Mouse (Mus musculus) forebrain, embryonic 10.5 days (tissue): Measurements from ENCODE around the gene Cyb5r2. TPM values are rescaled to one million over a fixed set of nuclear protein-coding genes. Genes with fewer than 3 reads are reported as not detected.

Experiments
- DNase-seq: peaks from one replicate; pipeline ENCODE4 v3.0.0-alpha.2; 2017; ENCODE audit warnings: low spot score; ENCODE audit errors: extremely low spot score
- H3K27ac ChIP-seq: fragments of 300-500 bp; sonication (generic); 2 replicates; pipeline ENCODE4 v1.5.1; 2016; ENCODE audit warnings: mild to moderate bottlenecking
- H3K27me3 ChIP-seq: fragments of 300-500 bp; sonication (generic); 2 replicates; pipeline ENCODE4 v1.6.1; 2016; ENCODE audit warnings: mild to moderate bottlenecking; ENCODE audit not compliant: poor library complexity, severe bottlenecking
- H3K36me3 ChIP-seq: fragments of 300-500 bp; sonication (generic); replicated peaks from 2 replicates; pipeline ENCODE4 v1.6.1; 2016; ENCODE audit warnings: mild to moderate bottlenecking, moderate library complexity
- H3K4me1 ChIP-seq: fragments of 300-500 bp; sonication (generic); 2 replicates; pipeline ENCODE4 v1.6.1; 2016
- H3K4me3 ChIP-seq: fragments of 300-500 bp; sonication (generic); 2 replicates; pipeline ENCODE4 v1.5.1; 2016; ENCODE audit warnings: mild to moderate bottlenecking, moderate library complexity
- H3K9me3 ChIP-seq: fragments of 300-500 bp; sonication (generic); 2 replicates; pipeline ENCODE4 v1.6.1; 2016; ENCODE audit warnings: mild to moderate bottlenecking, moderate library complexity
- WGBS: fragments of 180-500 bp; shearing (Covaris S2); methylation state at CpG from one replicate; pipeline ENCODE4 v1.1.7; 2016; 5-methylcytosine and 5-hydroxymethylcytosine counted together
- polyA plus RNA-seq: library from polyadenylated mRNA; unstranded; fragments of >200 nt; fragmentation: Nextera tagmentation; extraction: Ambion mirVana; gene quantifications from 2 replicates; pipeline ENCODE4 v1.2.1, GENCODE M21; 2016

The Cyb5r2 gene
- 0.25 and 0.29 TPM in 2 replicates for polyA plus RNA-seq

DNA sequence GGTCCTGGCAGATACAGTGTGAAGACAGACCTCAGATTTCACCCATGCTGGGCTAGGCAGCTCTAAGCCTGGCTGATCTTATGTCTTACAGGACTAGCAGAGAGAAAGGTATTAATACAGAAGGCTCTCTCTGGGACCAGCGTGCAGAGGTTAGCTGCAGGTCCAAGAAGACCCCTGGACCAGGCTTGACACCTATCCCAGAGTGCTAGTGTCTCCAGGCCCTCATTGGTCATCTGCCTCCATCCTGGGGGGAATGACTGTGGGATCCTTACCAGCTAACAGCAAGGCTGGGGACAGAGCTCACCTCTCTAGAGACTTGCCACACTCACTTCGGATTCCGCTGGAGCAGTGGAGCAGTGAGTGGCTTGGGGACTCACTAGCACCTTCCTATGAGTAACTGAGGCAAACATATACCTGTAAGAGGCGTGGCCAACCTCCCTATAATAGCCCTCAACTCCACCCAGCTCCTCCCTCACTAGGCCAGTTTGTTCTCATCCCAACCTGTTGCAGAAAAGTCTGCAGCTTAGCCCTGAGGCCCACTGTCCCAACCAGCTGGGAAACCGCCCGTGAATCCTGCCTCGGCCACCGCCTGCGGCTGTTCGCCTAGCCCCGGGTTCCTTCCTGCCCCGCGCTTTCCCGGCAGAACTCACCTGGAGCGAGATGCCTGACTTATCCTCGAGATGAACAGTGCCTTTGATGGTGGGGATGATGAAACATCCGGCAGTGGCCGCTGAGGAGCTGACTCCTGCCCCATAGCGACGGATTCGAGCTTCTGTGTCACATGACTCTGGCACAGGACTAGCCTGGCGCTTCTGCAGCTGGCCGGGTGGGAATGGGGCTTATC is at the start of gene Cyb5r2:
Gene Cyb5r2, minus strand, starts transcription at position 725 of the 844 bp plus-strand sequence.
- no peaks in the 10 kb centered on the region for H3K9me3 ChIP-seq
- H3K27ac ChIP-seq = peak within 1 kb of the TSS; percentile 75; the same call in 1 of the 2 replicates
- H3K27me3 ChIP-seq = 0 out of 2 replicates have a peak, but pooled peaks cover 11% of the 10 kb centered on the region
- peak; percentile 22 for DNase-seq
- WGBS = 13% methylated on average over 23 of the region's 23 CpGs
- peaks cover 9% of the 10 kb centered on the region for H3K4me1 ChIP-seq
- H3K4me3 ChIP-seq = peak within 1 kb of the TSS; percentile 48
- H3K36me3 ChIP-seq = no peaks in the 10 kb centered on the region

DNA sequence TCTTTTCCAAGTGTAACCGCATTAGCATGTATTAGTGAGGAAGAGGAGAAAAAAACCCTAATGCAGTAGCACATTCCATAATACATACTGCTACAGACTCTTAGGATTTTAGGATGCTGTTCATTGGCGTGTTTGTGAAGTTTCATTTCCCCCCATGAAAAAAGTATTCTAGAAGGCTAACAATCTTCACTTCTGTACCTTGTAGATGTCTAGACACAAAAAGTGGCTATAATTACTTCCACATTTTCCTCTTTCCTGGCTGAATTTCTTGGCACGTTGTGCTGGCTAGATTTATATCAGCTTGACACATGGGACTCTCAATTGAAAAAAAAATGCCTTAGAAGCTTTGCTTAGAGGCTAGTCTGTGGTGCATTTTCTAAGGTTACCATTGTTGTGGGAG is 44.3 kb upstream of the Cyb5r2 start:
- Histone ChIP-seq H3K36me3 (no peaks in the 10 kb centered on the region), H3K9me3 (peaks cover 6% of the 10 kb centered on the region; the same call in 1 of the 2 replicates), H3K4me1 (no peaks in the 10 kb centered on the region), H3K27me3 (no peaks in the 10 kb centered on the region), H3K27ac (no peak overlapping the region), H3K4me3 (no peak overlapping the region)
- WGBS = 76% methylated on average over 3 of the region's 3 CpGs
- no peak for DNase-seq

DNA sequence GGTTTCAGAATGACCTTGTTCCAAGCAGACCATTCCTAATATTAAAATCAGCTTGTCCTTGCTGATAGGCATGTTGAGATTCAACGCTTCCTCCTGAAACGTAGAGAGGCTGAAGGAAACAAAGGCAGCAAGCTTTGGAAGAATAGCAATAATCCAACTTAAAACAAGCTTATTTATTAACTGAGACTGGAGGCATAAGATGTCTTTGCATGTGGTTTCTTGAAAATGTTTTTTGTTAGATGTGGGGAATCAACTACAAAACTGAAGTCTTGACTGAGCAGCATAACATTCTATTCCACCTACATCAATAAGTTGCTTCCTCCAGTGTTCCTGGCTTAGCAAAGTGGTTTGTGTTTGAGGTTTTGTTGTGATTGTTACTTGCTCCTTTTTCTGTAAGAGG is 43.3 kb upstream of the Cyb5r2 start, which contains the start of gene Ovch2:
Gene Ovch2, minus strand, starts transcription at position 101 of the 400 bp plus-strand sequence.
- DNase-seq = no peak
- H3K27me3 ChIP-seq = no peaks in the 10 kb centered on the region
- no peak within 1 kb of the TSS for H3K4me3 ChIP-seq
- no peaks in the 10 kb centered on the region for H3K4me1 ChIP-seq
- H3K27ac ChIP-seq = no peak within 1 kb of the TSS
- no peaks in the 10 kb centered on the region for H3K36me3 ChIP-seq
- 94% methylated on average over 2 of the region's 2 CpGs for WGBS
- peaks cover 4% of the 10 kb centered on the region; the same call in 1 of the 2 replicates for H3K9me3 ChIP-seq

DNA sequence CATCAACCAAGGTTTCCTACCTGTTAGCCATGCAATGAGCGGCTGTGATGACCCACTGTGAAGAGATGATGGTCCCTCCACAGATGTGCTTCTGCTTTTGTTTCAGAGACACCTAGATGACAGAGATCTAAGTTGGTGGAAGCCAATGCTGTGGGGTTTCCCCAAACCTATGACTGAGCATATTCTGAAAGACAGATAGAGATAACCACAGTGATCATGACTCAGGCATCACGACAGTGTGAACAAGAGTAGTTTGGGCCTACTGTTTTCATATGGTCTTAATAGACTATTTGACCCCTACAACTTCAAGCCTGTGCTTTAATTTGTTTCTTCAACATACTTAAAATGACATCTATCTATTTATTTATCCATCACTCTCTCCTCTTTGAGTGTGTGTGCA is 38.7 kb upstream of the Cyb5r2 start:
- Histone ChIP-seq H3K9me3 (no peaks in the 10 kb centered on the region), H3K27me3 (no peaks in the 10 kb centered on the region), H3K4me3 (no peak overlapping the region), H3K4me1 (no peaks in the 10 kb centered on the region), H3K36me3 (no peaks in the 10 kb centered on the region), H3K27ac (no peak overlapping the region)
- WGBS = 90% methylated on average over 2 of the region's 2 CpGs
- no peak for DNase-seq

DNA sequence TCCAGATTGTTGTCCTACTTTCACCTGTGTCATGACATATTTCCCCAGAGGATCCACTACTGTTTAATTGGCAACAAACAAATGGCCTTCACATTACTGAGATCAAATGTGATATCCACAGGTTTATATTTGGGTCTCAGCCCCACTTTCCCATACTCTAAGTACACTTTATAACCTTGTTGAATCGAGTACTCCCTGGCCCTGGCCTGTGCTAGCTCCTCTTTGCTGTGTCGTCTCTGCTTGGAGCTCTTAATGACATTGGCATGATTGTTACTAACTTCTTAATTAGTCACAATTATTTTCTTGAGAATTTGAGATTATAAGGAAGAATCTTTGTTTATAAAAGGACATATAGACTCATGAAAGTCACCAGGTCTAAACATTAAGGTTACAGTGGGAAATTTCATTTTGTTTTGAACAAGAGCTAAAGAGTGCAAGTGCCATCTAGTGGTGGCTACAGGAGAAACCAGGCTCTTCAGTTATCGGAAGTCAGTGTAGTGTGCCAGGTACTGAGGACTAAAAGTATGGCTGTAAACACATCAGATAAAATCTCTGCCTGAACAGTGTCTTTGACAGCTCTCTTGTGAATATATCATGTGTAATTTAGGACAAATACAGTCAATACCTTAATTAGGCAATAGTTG is 30.3 kb upstream of the Cyb5r2 start:
- WGBS = 63% methylated on average over 3 of the region's 3 CpGs
- no peak overlapping the region for H3K27ac ChIP-seq
- H3K9me3 ChIP-seq = no peaks in the 10 kb centered on the region
- no peak for DNase-seq
- no peak overlapping the region for H3K4me3 ChIP-seq
- H3K27me3 ChIP-seq = no peaks in the 10 kb centered on the region
- no peaks in the 10 kb centered on the region for H3K36me3 ChIP-seq
- H3K4me1 ChIP-seq = no peaks in the 10 kb centered on the region

DNA sequence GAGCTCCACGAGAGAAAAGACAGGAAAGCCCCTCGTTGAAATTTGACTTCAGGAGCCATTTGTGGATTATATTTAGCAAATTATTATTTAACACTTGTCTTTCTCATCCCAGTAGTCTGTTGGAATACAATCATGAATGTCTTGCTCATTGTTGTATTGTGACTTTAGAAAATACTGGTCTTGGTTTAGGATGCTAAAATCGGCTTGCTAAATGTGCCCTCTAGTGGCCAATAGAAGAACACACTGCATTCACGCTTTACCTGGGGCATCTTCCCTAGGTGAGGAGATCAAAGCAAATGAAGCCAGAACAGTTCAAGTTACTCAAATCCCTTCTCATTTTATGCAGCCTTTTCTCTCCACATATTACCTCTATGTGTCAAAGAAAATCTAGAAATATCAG is 21.8 kb upstream of the Cyb5r2 start:
- no peak overlapping the region for H3K4me3 ChIP-seq
- no peaks in the 10 kb centered on the region for H3K9me3 ChIP-seq
- WGBS = 42% methylated on average over 4 of the region's 4 CpGs
- no peaks in the 10 kb centered on the region for H3K4me1 ChIP-seq
- H3K27ac ChIP-seq = no peak overlapping the region
- H3K27me3 ChIP-seq = no peaks in the 10 kb centered on the region
- no peaks in the 10 kb centered on the region for H3K36me3 ChIP-seq
- DNase-seq = no peak

DNA sequence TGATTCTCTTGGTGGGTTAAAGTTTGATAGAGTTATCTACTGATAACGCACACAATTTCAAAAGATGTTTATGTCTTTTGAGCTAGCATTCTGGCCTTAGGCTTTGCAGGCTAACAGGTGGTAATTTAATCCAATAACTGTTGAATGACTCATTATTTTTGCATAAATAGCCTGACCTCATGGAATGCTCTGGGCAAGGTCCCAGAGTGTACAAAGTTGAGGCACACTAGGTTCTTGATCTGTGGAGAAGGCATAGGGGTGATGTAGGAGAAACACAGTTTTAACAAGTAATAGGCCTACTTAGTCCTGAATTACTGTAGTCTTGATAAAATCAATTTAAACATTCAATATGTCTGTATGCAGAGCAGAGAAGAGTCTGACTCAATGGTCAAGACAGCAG is 20.4 kb upstream of the Cyb5r2 start:
- WGBS = 89% methylated on average over 1 of the region's 1 CpGs
- no peaks in the 10 kb centered on the region for H3K9me3 ChIP-seq
- no peak overlapping the region for H3K27ac ChIP-seq
- no peaks in the 10 kb centered on the region for H3K36me3 ChIP-seq
- H3K4me3 ChIP-seq = no peak overlapping the region
- no peak for DNase-seq
- H3K4me1 ChIP-seq = no peaks in the 10 kb centered on the region
- H3K27me3 ChIP-seq = no peaks in the 10 kb centered on the region

DNA sequence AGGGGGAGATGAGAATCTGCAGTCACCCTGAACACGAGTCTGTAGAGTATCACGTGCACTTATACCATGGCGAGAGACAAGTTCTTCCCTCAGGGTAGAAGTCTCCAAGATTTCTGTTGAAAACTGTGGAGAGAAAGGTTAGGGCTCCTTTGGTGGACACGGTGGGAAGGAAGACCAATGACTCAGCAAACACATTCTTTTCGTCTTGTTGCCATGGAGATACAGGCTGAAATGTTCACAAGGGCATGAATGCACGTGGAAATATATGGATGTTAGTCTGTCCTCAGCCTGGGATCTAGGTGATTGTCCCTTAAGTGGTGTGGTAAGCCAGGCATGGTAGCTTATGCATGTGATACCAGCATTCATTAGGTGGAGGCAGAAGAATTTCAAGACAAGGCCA is 13.0 kb upstream of the Cyb5r2 start:
- no peaks in the 10 kb centered on the region for H3K27me3 ChIP-seq
- H3K4me3 ChIP-seq = no peak overlapping the region

DNA sequence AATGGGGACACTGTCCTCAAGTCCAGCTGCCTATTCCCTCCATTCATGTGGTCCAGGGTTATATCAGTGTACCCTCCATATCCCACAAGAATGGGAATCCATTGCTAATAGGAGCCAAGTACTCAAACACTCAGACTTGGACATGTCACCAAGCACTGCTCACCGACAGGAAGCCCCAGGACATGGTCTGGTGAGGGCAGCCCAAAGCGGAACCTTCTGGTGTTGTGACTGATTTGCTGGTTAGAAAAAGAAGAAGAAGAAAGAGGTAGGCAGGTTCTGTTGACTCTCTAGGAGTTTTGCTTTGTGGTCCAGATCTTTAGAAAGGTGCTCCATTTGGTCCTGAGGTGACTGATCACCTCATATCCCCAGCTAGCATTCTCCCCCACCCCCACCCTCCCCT is 1.1 kb downstream of the Cyb5r2 start:
- 0 out of 2 replicates have a peak, but pooled peaks cover 11% of the 10 kb centered on the region for H3K27me3 ChIP-seq
- WGBS = 83% methylated on average over 2 of the region's 2 CpGs
- H3K4me3 ChIP-seq = no peak overlapping the region
- no peak for DNase-seq
- H3K36me3 ChIP-seq = no peaks in the 10 kb centered on the region
- no peak overlapping the region for H3K27ac ChIP-seq
- no peaks in the 10 kb centered on the region for H3K9me3 ChIP-seq
- peaks cover 9% of the 10 kb centered on the region for H3K4me1 ChIP-seq

More for the DNA sequence above, 13.0 kb upstream of the Cyb5r2 start:
- H3K4me1 ChIP-seq = peaks cover 7% of the 10 kb centered on the region
- no peaks in the 10 kb centered on the region for H3K9me3 ChIP-seq
- no peaks in the 10 kb centered on the region for H3K36me3 ChIP-seq
- WGBS = 75% methylated on average over 6 of the region's 6 CpGs
- no peak overlapping the region for H3K27ac ChIP-seq
- DNase-seq = no peak

DNA sequence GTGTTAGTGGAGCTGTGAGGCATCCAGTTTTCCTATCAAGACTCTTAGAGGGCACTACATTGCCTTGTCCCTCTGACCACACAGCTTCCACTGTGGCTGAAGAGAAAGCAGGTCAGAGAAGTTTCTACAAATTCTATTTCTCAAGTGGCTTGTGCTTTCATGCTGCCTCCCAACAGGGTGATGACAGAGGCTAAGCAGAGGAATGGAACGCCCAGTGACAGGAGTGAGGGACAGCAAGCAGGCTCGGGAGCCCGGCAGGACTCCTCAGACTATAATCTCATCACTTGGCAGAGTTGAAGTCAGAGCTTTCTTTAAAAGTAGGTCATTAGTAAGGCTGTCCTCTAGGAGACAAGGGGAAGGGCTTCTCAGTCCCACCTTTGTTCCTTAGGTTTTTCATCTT is 1.9 kb downstream of the Cyb5r2 start:
- Histone ChIP-seq H3K4me1 (peaks cover 9% of the 10 kb centered on the region), H3K27ac (no peak overlapping the region), H3K36me3 (no peaks in the 10 kb centered on the region), H3K4me3 (no peak overlapping the region), H3K9me3 (no peaks in the 10 kb centered on the region), H3K27me3 (0 out of 2 replicates have a peak, but pooled peaks cover 11% of the 10 kb centered on the region)
- DNase-seq = no peak
- WGBS = 77% methylated on average over 3 of the region's 3 CpGs

DNA sequence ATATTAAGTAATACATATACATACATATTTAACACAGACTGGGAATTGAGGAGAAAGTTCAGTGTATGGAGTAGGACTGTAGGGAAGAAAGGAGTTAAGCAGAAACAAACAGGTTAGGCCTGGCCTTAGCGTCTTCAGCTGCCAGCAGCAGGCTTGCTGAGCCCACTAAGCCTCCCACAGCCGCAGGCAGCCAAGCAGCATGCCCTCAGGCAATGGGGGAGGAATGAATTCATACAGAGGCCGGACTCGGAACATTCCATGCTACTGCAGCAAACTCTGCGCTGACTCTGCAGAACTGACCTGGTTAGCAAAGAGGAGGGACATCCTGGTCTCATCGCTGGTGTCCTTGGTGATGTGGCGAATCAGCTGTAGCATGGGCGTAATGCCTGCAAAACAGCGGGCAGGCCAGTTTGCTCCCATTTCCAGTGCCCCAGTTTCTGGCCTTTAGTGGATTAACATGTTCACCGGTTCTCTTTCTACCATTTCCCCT is 5.8 kb downstream of the Cyb5r2 start:
- Histone ChIP-seq H3K27me3 (peaks cover 4% of the 10 kb centered on the region; the same call in 1 of the 2 replicates), H3K4me3 (no peak overlapping the region), H3K27ac (no peak overlapping the region), H3K36me3 (no peaks in the 10 kb centered on the region), H3K9me3 (no peaks in the 10 kb centered on the region), H3K4me1 (0 out of 2 replicates have a peak, but pooled peaks cover 6% of the 10 kb centered on the region)
- DNase-seq = no peak
- WGBS = 72% methylated on average over 10 of the region's 10 CpGs

DNA sequence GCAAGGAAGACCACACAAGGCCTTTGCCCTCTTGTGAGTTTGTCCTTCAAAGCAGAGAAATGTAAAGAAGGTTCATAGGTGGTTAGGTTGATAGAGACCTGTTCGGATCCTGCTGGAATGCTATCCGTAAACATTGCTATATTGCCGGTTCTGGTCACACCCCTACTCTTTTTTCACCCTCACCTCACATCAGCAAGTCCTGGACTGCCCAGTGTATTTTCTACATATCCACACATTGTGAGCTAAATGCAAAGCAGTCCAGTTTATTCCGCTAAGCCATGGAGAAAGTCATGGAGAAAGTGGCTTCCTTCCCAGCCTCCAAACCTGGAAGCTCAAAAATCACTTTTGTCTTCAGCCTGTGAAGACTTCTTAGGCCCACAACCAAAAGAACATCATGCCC is 8.1 kb downstream of the Cyb5r2 start:
- DNase-seq = no peak
- 96% methylated on average over 4 of the region's 4 CpGs for WGBS

DNA sequence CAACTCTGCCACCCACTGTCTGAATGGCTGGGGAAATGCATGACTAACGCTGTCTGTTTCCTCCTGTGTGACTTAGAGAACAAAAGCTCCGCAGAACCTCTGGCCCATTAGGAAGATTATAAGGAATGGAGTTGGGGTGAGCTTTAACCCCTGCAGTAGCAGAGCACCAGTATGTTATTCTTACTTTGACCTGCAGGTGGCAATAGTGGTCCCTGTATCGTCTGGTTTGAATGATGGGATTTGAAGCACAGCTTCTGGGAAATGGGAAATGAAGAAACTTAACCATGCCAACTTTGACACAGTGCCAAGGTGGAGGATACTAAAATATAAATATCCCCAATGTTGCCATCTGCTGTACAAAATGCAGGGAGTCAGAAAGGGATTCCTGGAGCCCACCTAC is 8.6 kb downstream of the Cyb5r2 start:
- 4% methylated on average over 3 of the region's 3 CpGs for WGBS
- DNase-seq = peak; percentile 28
- no peak overlapping the region for H3K27ac ChIP-seq
- H3K9me3 ChIP-seq = no peaks in the 10 kb centered on the region
- no peak overlapping the region for H3K4me3 ChIP-seq
- H3K4me1 ChIP-seq = 0 out of 2 replicates have a peak, but pooled peaks cover 6% of the 10 kb centered on the region
- no peaks in the 10 kb centered on the region for H3K36me3 ChIP-seq
- H3K27me3 ChIP-seq = no peaks in the 10 kb centered on the region; the same call in 1 of the 2 replicates

More for the DNA sequence above, 8.1 kb downstream of the Cyb5r2 start:
- H3K27me3 ChIP-seq = no peaks in the 10 kb centered on the region; the same call in 1 of the 2 replicates
- H3K27ac ChIP-seq = no peak overlapping the region
- H3K4me1 ChIP-seq = 0 out of 2 replicates have a peak, but pooled peaks cover 6% of the 10 kb centered on the region
- no peaks in the 10 kb centered on the region for H3K9me3 ChIP-seq
- H3K4me3 ChIP-seq = no peak overlapping the region
- no peaks in the 10 kb centered on the region for H3K36me3 ChIP-seq
